In genomic region chr7:129256621-129257373, GRCm38 (mm10) we compare ENCODE assay signal across 8 mouse cellular contexts. TPM values are rescaled to one million over a fixed set of nuclear protein-coding genes. Genes with fewer than 3 reads are reported as not detected.
DNase-seq lines count a peak whose midpoint lies in the region; ATAC-seq and TF ChIP-seq lines count a peak whose summit lies in the region.

Gene Plpp4 (plus strand): TSS chr7:129257031.

- peak; percentile 88 for ATAC-seq in forebrain, embryonic 15.5 days (replicated peaks)
- ATAC-seq in hindbrain, embryonic 14.5 days (ENCODE audit: low FRiP score) = peak; percentile 68
- ATAC-seq in limb, embryonic 14.5 days (ENCODE audit: low FRiP score, low read depth) = peak; percentile 67; the same call in 1 of the 2 replicates

- H3K4me3 ChIP-seq in forebrain, embryonic 15.5 days = peak within 1 kb of the TSS; percentile 48
- H3K4me3 ChIP-seq in hindbrain, embryonic 14.5 days (replicated peaks; ENCODE audit: low read length) = peak within 1 kb of the TSS; percentile 54
- H3K4me3 ChIP-seq in limb, embryonic 14.5 days (replicated peaks; ENCODE audit: low read length) = peak within 1 kb of the TSS; percentile 44

- H3K4me1 ChIP-seq in forebrain, embryonic 15.5 days = peaks cover 7% of the 10 kb centered on the region
- H3K4me1 ChIP-seq in hindbrain, embryonic 14.5 days (replicated peaks; ENCODE audit: control insufficient read depth, insufficient read depth, low read length) = peaks cover 4% of the 10 kb centered on the region; the same call in 1 of the 2 replicates
- no peaks in the 10 kb centered on the region for H3K4me1 ChIP-seq in limb, embryonic 14.5 days (ENCODE audit: control insufficient read depth, insufficient read depth, low read length)

- TF ChIP-seq POLR2A in limb, embryonic 14.5 days (IDR thresholded peaks at IDR 0.05; ENCODE audit: borderline replicate concordance, extremely low read depth, insufficient read depth, insufficient read length) = no peak

- H3K36me3 ChIP-seq in forebrain, embryonic 15.5 days = no peaks in the 10 kb centered on the region
- no peaks in the 10 kb centered on the region for H3K36me3 ChIP-seq in hindbrain, embryonic 14.5 days (replicated peaks; ENCODE audit: control insufficient read depth, insufficient read depth)
- no peaks in the 10 kb centered on the region for H3K36me3 ChIP-seq in limb, embryonic 14.5 days (ENCODE audit: control insufficient read depth, insufficient read depth, low read length)

- H3K27me3 ChIP-seq in forebrain, embryonic 15.5 days = peaks cover 22% of the 10 kb centered on the region; the same call in 1 of the 2 replicates
- peaks cover 26% of the 10 kb centered on the region for H3K27me3 ChIP-seq in hindbrain, embryonic 14.5 days (ENCODE audit: control insufficient read depth, insufficient read depth, low read length)
- peaks cover 36% of the 10 kb centered on the region for H3K27me3 ChIP-seq in limb, embryonic 14.5 days (ENCODE audit: control insufficient read depth, insufficient read depth, low read length)

- peak within 1 kb of the TSS; percentile 44 for H3K9ac ChIP-seq in forebrain, embryonic 15.5 days (replicated peaks)
- H3K9ac ChIP-seq in hindbrain, embryonic 14.5 days = peak within 1 kb of the TSS; percentile 70
- peak within 1 kb of the TSS; percentile 50 for H3K9ac ChIP-seq in limb, embryonic 14.5 days (ENCODE audit: low read depth, low read length, severe bottlenecking)

- WGBS in forebrain, embryonic 15.5 days = under 1% methylated on average over 66 of the region's 66 CpGs
- WGBS in hindbrain, embryonic 14.5 days = 2% methylated on average over 63 of the region's 66 CpGs
- 0% methylated on average over 31 of the region's 66 CpGs for whole genome bisulfite sequencing in limb, embryonic 14.5 days

- peak; percentile 38 for DNase-seq in adrenal gland, adult 2 months
- DNase-seq in adrenal gland, adult 8-10 months = no peak
- peak; percentile 15 for DNase-seq in ES-CJ7 (ENCODE audit: low read depth, low spot score)
- peak; percentile 49 for DNase-seq in hindbrain, embryonic 14.5 days (ENCODE audit: low spot score)
- DNase-seq in limb, embryonic 14.5 days (ENCODE audit: low spot score) = no peak
- peak; percentile 15 for DNase-seq in ovary, postnatal 14 days (ENCODE audit: low spot score)
- DNase-seq in thymus, adult 18-20 months = no peak

- H3K4me2 ChIP-seq in forebrain, embryonic 15.5 days (replicated peaks) = peak within 1 kb of the TSS; percentile 92
- H3K4me2 ChIP-seq in hindbrain, embryonic 14.5 days (replicated peaks) = peak within 1 kb of the TSS; percentile 94
- H3K4me2 ChIP-seq in limb, embryonic 14.5 days (replicated peaks; ENCODE audit: low read depth, low read length, severe bottlenecking) = peak within 1 kb of the TSS; percentile 85

- H3K27ac ChIP-seq in forebrain, embryonic 15.5 days (replicated peaks) = no peak within 1 kb of the TSS
- H3K27ac ChIP-seq in hindbrain, embryonic 14.5 days = peak within 1 kb of the TSS; percentile 61
- H3K27ac ChIP-seq in limb, embryonic 14.5 days (replicated peaks; ENCODE audit: low read depth, low read length) = no peak within 1 kb of the TSS

- H3K9me3 ChIP-seq in forebrain, embryonic 15.5 days = no peaks in the 10 kb centered on the region
- no peaks in the 10 kb centered on the region for H3K9me3 ChIP-seq in hindbrain, embryonic 14.5 days (ENCODE audit: control insufficient read depth, low read length)
- no peaks in the 10 kb centered on the region for H3K9me3 ChIP-seq in limb, embryonic 14.5 days (ENCODE audit: control insufficient read depth, low read length)

RNA-seq across cellular contexts. Expression of gene Plpp4, which starts in this region (rescaled TPM):
- total RNA-seq in adrenal gland, adult 2 months (2021) = not detected
- polyA plus RNA-seq in adrenal gland, adult 2 months (2012; rRNA removed) = not detected in 2 replicates
- total RNA-seq in adrenal gland, adult 8-10 months (2022) = not detected
- polyA plus RNA-seq in forebrain, embryonic 15.5 days (2015; fragmentation: Nextera tagmentation; extraction: Ambion mirVana) = 2.4 and 2.5 TPM in 2 replicates
- polyA plus RNA-seq in hindbrain, embryonic 14.5 days (2014; fragmentation: Nextera tagmentation; extraction: Ambion mirVana) = 12.4 and 13.3 TPM in 2 replicates
- 1.1 and 1.7 TPM in 2 replicates for polyA plus RNA-seq in limb, embryonic 14.5 days (2012; rRNA removed)
- 0.88 and 1.1 TPM in 2 replicates for polyA plus RNA-seq in limb, embryonic 14.5 days (2014; fragmentation: Nextera tagmentation; extraction: Ambion mirVana)

Comparison
In these comparisons a context has a peak if more than half of its experiments do, and no peak if none do; other contexts are left out.
1. Peak in DNase-seq in adrenal gland, adult 2 months; RNA of the gene not detected or under 1 TPM.
2. DNase-seq: peak in ES-CJ7 (single experiment), hindbrain, embryonic 14.5 days (single experiment) and ovary, postnatal 14 days (single experiment); none in adrenal gland, adult 8-10 months (single experiment), limb, embryonic 14.5 days (single experiment) and thymus, adult 18-20 months (0 of 2).
3. Peak in every context shown above with its lines, with median percentiles within 50 percentile points of each other: ATAC-seq, H3K4me2 ChIP-seq, H3K4me3 ChIP-seq and H3K9ac ChIP-seq.